Mouse (Mus musculus): Measurements from ENCODE around the gene Smco2. TPM values are rescaled to one million over a fixed set of nuclear protein-coding genes. Genes with fewer than 3 reads are reported as not detected.

Smco2 gene
- polyA plus RNA-seq, 2 experiments = not detected

- Histone ChIP-seq H3K4me2 (ENCODE audit: low read depth) (no peak overlapping the region), H3K27ac (no peak overlapping the region), H3K4me3 (ENCODE audit: insufficient read depth in 1 of 2, low read depth in 2 of 2, low read length in 2 of 2) (no peak overlapping the region), H3K4me1 (replicated peaks; ENCODE audit: control insufficient read depth in 2 of 2, insufficient read depth in 2 of 2, low read length in 1 of 2) (peaks cover 0 to 7% of the 10 kb centered on the region in 2 experiments; a peak in 2 of 4 replicates), H3K36me3 (replicated peaks; ENCODE audit: control insufficient read depth, insufficient read depth, low read depth) (no peaks in the 10 kb centered on the region), H3K9me3 (ENCODE audit: control insufficient read depth, low read length) (peaks cover 5% of the 10 kb centered on the region), H3K9ac (replicated peaks) (no peak overlapping the region), H3K27me3 (ENCODE audit: control insufficient read depth, insufficient read depth, low read length) (no peaks in the 10 kb centered on the region)
- WGBS (ENCODE audit: insufficient replicate concordance) = 55% methylated on average over 10 of the region's 10 CpGs
- DNase-seq (ENCODE audit: low read depth in 3 of 3, low spot score in 3 of 3) = no peak
- no peak for ATAC-seq (ENCODE audit: insufficient read depth)
- no peak for TF ChIP-seq CTCF (IDR thresholded peaks at IDR 0.05; ENCODE audit: low read depth)
- TF ChIP-seq EP300 (IDR thresholded peaks at IDR 0.05; ENCODE audit: low read depth) = no peak
Measured at GRCm38 (mm10) chr6:146878926-146879325, 29.0 kb downstream of the Smco2 start.

GRCm38 (mm10) chr6:146879856-146880255 is 30.0 kb downstream of the Smco2 start:
- Histone ChIP-seq H3K9ac (replicated peaks) (no peak overlapping the region), H3K27me3 (ENCODE audit: control insufficient read depth, insufficient read depth, low read length) (no peaks in the 10 kb centered on the region), H3K9me3 (ENCODE audit: control insufficient read depth, low read length) (peaks cover 5% of the 10 kb centered on the region), H3K4me3 (ENCODE audit: insufficient read depth in 1 of 2, low read depth in 2 of 2, low read length in 2 of 2) (no peak overlapping the region), H3K36me3 (replicated peaks; ENCODE audit: control insufficient read depth, insufficient read depth, low read depth) (no peaks in the 10 kb centered on the region), H3K4me2 (ENCODE audit: low read depth) (no peak overlapping the region), H3K27ac (no peak overlapping the region), H3K4me1 (replicated peaks; ENCODE audit: control insufficient read depth in 2 of 2, insufficient read depth in 2 of 2, low read length in 1 of 2) (peaks cover 0 to 8% of the 10 kb centered on the region in 2 experiments; a peak in 2 of 4 replicates)
- DNase-seq (ENCODE audit: low read depth in 3 of 3, low spot score in 3 of 3) (no peak), ATAC-seq (ENCODE audit: insufficient read depth) (no peak)
- 74% methylated on average over 9 of the region's 9 CpGs for WGBS (ENCODE audit: insufficient replicate concordance)
- TF ChIP-seq CTCF (IDR thresholded peaks at IDR 0.05; ENCODE audit: low read depth) = no peak

- Histone ChIP-seq H3K9ac (replicated peaks) (no peak overlapping the region), H3K36me3 (replicated peaks; ENCODE audit: control insufficient read depth, insufficient read depth, low read depth) (no peaks in the 10 kb centered on the region), H3K27me3 (ENCODE audit: control insufficient read depth, insufficient read depth, low read length) (no peaks in the 10 kb centered on the region), H3K27ac (no peak overlapping the region), H3K4me2 (ENCODE audit: low read depth) (no peak overlapping the region), H3K9me3 (ENCODE audit: control insufficient read depth, low read length) (peaks cover 5% of the 10 kb centered on the region), H3K4me1 (replicated peaks; ENCODE audit: control insufficient read depth in 2 of 2, insufficient read depth in 2 of 2, low read length in 1 of 2) (peaks cover 0 to 10% of the 10 kb centered on the region in 2 experiments; a peak in 2 of 4 replicates), H3K4me3 (ENCODE audit: insufficient read depth in 1 of 2, low read depth in 2 of 2, low read length in 2 of 2) (no peak overlapping the region)
- DNase-seq (ENCODE audit: low read depth in 3 of 3, low spot score in 3 of 3) (no peak), ATAC-seq (ENCODE audit: insufficient read depth) (no peak)
- 60% methylated on average over 4 of the region's 4 CpGs for WGBS (ENCODE audit: insufficient replicate concordance)
- TF ChIP-seq CTCF (IDR thresholded peaks at IDR 0.05; ENCODE audit: low read depth) = no peak
- TF ChIP-seq EP300 (IDR thresholded peaks at IDR 0.05; ENCODE audit: low read depth) = no peak
Measured at GRCm38 (mm10) chr6:146880296-146880695, 30.4 kb downstream of the Smco2 start.

GRCm38 (mm10) chr6:146881896-146882770 is 32.2 kb downstream of the Smco2 start:
- H3K4me3 ChIP-seq (ENCODE audit: insufficient read depth in 1 of 2, low read depth in 2 of 2, low read length in 2 of 2) = no peak overlapping the region
- no peaks in the 10 kb centered on the region for H3K36me3 ChIP-seq (replicated peaks; ENCODE audit: control insufficient read depth, insufficient read depth, low read depth)
- no peak for DNase-seq (ENCODE audit: low read depth in 3 of 3, low spot score in 3 of 3)
- 46% methylated on average over 13 of the region's 13 CpGs for WGBS (ENCODE audit: insufficient replicate concordance)
- no peak for ATAC-seq (ENCODE audit: insufficient read depth)
- peaks cover 0 to 10% of the 10 kb centered on the region in 2 experiments; a peak in 2 of 4 replicates for H3K4me1 ChIP-seq (replicated peaks; ENCODE audit: control insufficient read depth in 2 of 2, insufficient read depth in 2 of 2, low read length in 1 of 2)
- TF ChIP-seq EP300 (IDR thresholded peaks at IDR 0.05; ENCODE audit: low read depth) = no peak
- TF ChIP-seq CTCF (IDR thresholded peaks at IDR 0.05; ENCODE audit: low read depth) = no peak
- no peaks in the 10 kb centered on the region for H3K27me3 ChIP-seq (ENCODE audit: control insufficient read depth, insufficient read depth, low read length)
- no peak overlapping the region for H3K4me2 ChIP-seq (ENCODE audit: low read depth)
- 0 out of 2 replicates have a peak, but pooled peaks cover under 1% of the 10 kb centered on the region for H3K9me3 ChIP-seq (ENCODE audit: control insufficient read depth, low read length)
- no peak overlapping the region for H3K27ac ChIP-seq
- H3K9ac ChIP-seq (replicated peaks) = no peak overlapping the region

- H3K4me3 ChIP-seq (ENCODE audit: insufficient read depth in 1 of 2, low read depth in 2 of 2, low read length in 2 of 2) = no peak overlapping the region
- H3K9me3 ChIP-seq (ENCODE audit: control insufficient read depth, low read length) = no peaks in the 10 kb centered on the region
- TF ChIP-seq CTCF (IDR thresholded peaks at IDR 0.05; ENCODE audit: low read depth) (no peak), EP300 (IDR thresholded peaks at IDR 0.05; ENCODE audit: low read depth) (no peak)
- no peak overlapping the region for H3K27ac ChIP-seq
- H3K9ac ChIP-seq (replicated peaks) = no peak overlapping the region
- ATAC-seq (ENCODE audit: insufficient read depth) = no peak
- H3K4me1 ChIP-seq (replicated peaks; ENCODE audit: control insufficient read depth in 2 of 2, insufficient read depth in 2 of 2, low read length in 1 of 2) = peaks cover 0 to 10% of the 10 kb centered on the region in 2 experiments; a peak in 2 of 4 replicates
- H3K36me3 ChIP-seq (replicated peaks; ENCODE audit: control insufficient read depth, insufficient read depth, low read depth) = no peaks in the 10 kb centered on the region
- no peak for DNase-seq (ENCODE audit: low read depth in 3 of 3, low spot score in 3 of 3)
- no peaks in the 10 kb centered on the region for H3K27me3 ChIP-seq (ENCODE audit: control insufficient read depth, insufficient read depth, low read length)
- no peak overlapping the region for H3K4me2 ChIP-seq (ENCODE audit: low read depth)
- 63% methylated on average over 2 of the region's 2 CpGs for WGBS (ENCODE audit: insufficient replicate concordance)
Measured at GRCm38 (mm10) chr6:146883426-146883825, 33.5 kb downstream of the Smco2 start.
